Mouse (Mus musculus) G1E (cell line): Measurements from ENCODE around the gene Nfatc2ip.

Experiments used
- CTCF ChIP-seq: IDR thresholded peaks from 2 replicates; pipeline ENCODE4 v1.5.1; 2012; ENCODE audit warnings: low read depth, low read length, inconsistent platforms, mixed read lengths
- GATA1 ChIP-seq: IDR thresholded peaks from 2 replicates; pipeline ENCODE4 v1.6.1; 2012; ENCODE audit warnings: borderline replicate concordance, low read length, inconsistent platforms, mixed read lengths
- GATA2 ChIP-seq: IDR thresholded peaks from 2 replicates; pipeline ENCODE4 v1.6.1; 2012; ENCODE audit warnings: low read depth, low read length, inconsistent platforms, borderline replicate concordance
- POLR2AphosphoS5 ChIP-seq: IDR thresholded peaks from 2 replicates; pipeline ENCODE4 v1.6.1; 2012; ENCODE audit warnings: low read depth, low read length, inconsistent platforms; ENCODE audit not compliant: insufficient replicate concordance
- TAL1 ChIP-seq: conservative IDR thresholded peaks from 2 replicates; pipeline ENCODE4 v1.6.1; 2012; ENCODE audit warnings: low read depth, low read length, inconsistent platforms, mixed read lengths

- TF ChIP-seq POLR2AphosphoS5 (no peak), CTCF (no peak), GATA1 (no peak), TAL1 (no peak), GATA2 (no peak)
Observed at GRCm38 (mm10) chr7:126353251-126353993, 43.1 kb downstream of the Nfatc2ip start.
